Mouse (Mus musculus): ENCODE measurements around the gene Gm10722. TPM values are rescaled to one million over a fixed set of nuclear protein-coding genes. Genes with fewer than 3 reads are reported as not detected.
"Not testable (repeated sequence)": the region's sequence is repeated elsewhere in the genome, so short reads cannot be mapped to it uniquely, and the experiment has no call there.

Gm10722 gene
- not detected in 2 replicates for polyA plus RNA-seq (2014; fragmentation: Nextera tagmentation; extraction: Ambion mirVana)

DNA sequence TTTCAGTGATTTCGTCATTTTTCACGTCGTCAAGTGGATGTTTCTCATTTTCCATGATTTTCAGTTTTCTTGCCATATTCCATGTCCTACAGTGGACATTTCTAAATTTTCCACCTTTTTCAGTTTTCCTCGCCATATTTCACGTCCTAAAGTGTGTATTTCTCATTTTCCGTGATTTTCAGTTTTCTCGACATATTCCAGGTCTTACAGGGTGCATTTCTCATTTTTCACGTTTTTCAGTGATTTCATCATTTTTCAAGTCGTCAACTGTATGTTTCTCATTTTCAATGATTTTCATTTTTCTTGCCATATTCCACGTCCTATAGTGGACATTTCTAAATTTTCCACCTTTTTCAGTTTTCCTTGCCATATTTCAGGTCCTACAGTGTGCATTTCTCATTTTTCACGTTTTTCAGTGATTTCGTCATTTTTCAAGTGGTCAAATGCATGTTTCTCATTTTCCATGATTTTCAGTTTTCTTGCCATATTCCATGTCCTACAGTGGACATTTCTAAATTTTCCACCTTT is at the start of gene Gm10722:
Gene Gm10722, plus strand, starts transcription at position 478 of the 528 bp plus-strand sequence.
- not testable (repeated sequence) for ATAC-seq (replicated peaks; ENCODE audit: low FRiP score, low TSS enrichment, low read depth); H3K36me3 ChIP-seq (ENCODE audit: control insufficient read depth, insufficient read depth, low read length); H3K4me3 ChIP-seq (ENCODE audit: low read depth, low read length); H3K4me2 ChIP-seq (ENCODE audit: low read length); H3K4me1 ChIP-seq (replicated peaks; ENCODE audit: control insufficient read depth, insufficient read depth, low read length); H3K27ac ChIP-seq (ENCODE audit: low read depth); H3K9me3 ChIP-seq (ENCODE audit: control insufficient read depth, low read length); H3K27me3 ChIP-seq (replicated peaks; ENCODE audit: control insufficient read depth, insufficient read depth, low read length); H3K9ac ChIP-seq (ENCODE audit: low read length)
- DNase-seq (ENCODE audit: low spot score): peak; percentile 49
- WGBS: 68% methylated on average over 12 of the region's 12 CpGs

DNA sequence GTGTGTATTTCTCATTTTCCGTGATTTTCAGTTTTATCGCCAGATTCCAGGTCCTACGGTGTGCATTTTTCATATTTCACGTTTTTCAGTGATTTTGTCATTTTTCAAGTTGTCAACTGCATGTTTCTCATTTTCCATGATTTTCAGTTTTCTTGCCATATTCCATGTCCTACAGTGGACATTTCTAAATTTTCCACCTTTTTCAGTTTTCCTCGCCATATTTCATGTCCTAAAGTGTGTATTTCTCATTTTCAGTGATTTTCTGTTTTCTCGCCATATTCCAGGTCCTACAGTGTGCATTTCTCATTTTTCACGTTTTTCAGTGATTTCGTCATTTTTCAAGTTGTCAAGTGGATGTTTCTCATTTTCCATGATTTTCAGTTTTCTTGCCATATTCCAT is 284 bp downstream of the Gm10722 start:
- H3K4me2 ChIP-seq (ENCODE audit: low read length); H3K27me3 ChIP-seq (replicated peaks; ENCODE audit: control insufficient read depth, insufficient read depth, low read length); H3K4me1 ChIP-seq (replicated peaks; ENCODE audit: control insufficient read depth, insufficient read depth, low read length); H3K4me3 ChIP-seq (ENCODE audit: low read depth, low read length); DNase-seq (ENCODE audit: low spot score); H3K36me3 ChIP-seq (ENCODE audit: control insufficient read depth, insufficient read depth, low read length); H3K27ac ChIP-seq (ENCODE audit: low read depth); H3K9ac ChIP-seq (ENCODE audit: low read length); H3K9me3 ChIP-seq (ENCODE audit: control insufficient read depth, low read length); ATAC-seq (replicated peaks; ENCODE audit: low FRiP score, low TSS enrichment, low read depth): not testable (repeated sequence)
- 64% methylated on average over 8 of the region's 8 CpGs for WGBS

DNA sequence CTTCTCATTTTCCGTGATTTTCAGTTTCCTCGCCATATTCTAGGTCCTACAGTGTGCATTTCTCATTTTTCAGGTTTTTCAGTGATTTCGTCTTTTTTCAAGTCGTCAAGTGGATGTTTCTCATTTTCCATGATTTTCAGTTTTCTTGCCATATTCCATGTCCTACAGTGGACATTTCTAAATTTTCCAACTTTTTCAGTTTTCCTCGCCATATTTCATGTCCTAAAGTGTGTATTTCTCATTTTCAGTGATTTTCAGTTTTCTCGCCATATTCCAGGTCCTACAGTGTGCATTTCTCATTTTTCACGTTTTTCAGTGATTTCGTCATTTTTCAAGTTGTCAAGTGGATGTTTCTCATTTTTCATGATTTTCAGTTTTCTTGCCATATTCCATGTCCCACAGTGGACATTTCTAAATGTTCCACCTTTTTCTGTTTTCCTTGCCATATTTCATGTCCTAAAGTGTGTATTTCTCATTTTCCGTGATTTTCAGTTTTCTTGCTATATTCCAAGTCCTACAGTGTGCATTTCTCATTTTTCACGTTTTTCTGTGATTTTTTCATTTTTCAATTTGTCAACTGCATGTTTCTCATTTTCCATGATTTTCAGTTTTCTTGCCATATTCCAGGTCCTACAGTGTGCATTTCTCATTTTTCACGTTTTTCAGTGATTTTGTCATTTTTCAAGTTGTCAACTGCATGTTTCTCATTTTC is 1.4 kb downstream of the Gm10722 start:
- H3K4me3 ChIP-seq (ENCODE audit: low read depth, low read length); H3K27me3 ChIP-seq (replicated peaks; ENCODE audit: control insufficient read depth, insufficient read depth, low read length); H3K36me3 ChIP-seq (ENCODE audit: control insufficient read depth, insufficient read depth, low read length); H3K4me2 ChIP-seq (ENCODE audit: low read length); H3K27ac ChIP-seq (ENCODE audit: low read depth); H3K9ac ChIP-seq (ENCODE audit: low read length); H3K4me1 ChIP-seq (replicated peaks; ENCODE audit: control insufficient read depth, insufficient read depth, low read length); H3K9me3 ChIP-seq (ENCODE audit: control insufficient read depth, low read length): not testable (repeated sequence)
- peak; percentile 32 for DNase-seq (ENCODE audit: low spot score)
- 53% methylated on average over 8 of the region's 11 CpGs for WGBS
- peak; percentile 89 for ATAC-seq (replicated peaks; ENCODE audit: low FRiP score, low TSS enrichment, low read depth)

DNA sequence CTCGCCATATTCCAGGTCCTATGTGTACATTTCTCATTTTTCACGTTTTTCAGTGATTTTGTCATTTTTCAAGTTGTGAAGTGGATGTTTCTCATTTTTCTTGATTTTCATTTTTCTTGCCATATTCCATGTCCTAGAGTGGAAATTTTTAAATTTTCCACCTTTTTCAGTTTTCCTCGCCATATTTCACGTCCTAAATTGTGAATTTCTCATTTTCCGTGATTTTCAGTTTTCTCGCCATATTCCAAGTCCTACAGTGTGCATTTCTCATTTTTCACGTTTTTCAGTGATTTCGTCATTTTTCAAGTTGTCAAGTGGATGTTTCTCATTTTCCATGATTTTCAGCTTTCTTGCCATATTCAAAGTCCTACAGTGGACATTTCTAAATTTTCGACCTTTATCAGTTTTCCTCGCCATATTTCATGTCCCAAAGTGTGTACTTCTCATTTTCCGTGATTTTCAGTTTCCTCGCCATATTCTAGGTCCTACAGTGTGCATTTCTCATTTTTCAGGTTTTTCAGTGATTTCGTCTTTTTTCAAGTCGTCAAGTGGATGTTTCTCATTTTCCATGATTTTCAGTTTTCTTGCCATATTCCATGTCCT is 2.2 kb downstream of the Gm10722 start, which contains the start of gene Gm11168:
Gene Gm11168, plus strand, starts transcription at position 553 of the 603 bp plus-strand sequence.
- 66% methylated on average over 5 of the region's 14 CpGs for WGBS
- H3K4me1 ChIP-seq (replicated peaks; ENCODE audit: control insufficient read depth, insufficient read depth, low read length); H3K9me3 ChIP-seq (ENCODE audit: control insufficient read depth, low read length); H3K4me2 ChIP-seq (ENCODE audit: low read length); H3K27me3 ChIP-seq (replicated peaks; ENCODE audit: control insufficient read depth, insufficient read depth, low read length); H3K27ac ChIP-seq (ENCODE audit: low read depth); H3K9ac ChIP-seq (ENCODE audit: low read length); DNase-seq (ENCODE audit: low spot score); H3K4me3 ChIP-seq (ENCODE audit: low read depth, low read length); H3K36me3 ChIP-seq (ENCODE audit: control insufficient read depth, insufficient read depth, low read length); ATAC-seq (replicated peaks; ENCODE audit: low FRiP score, low TSS enrichment, low read depth): not testable (repeated sequence)

DNA sequence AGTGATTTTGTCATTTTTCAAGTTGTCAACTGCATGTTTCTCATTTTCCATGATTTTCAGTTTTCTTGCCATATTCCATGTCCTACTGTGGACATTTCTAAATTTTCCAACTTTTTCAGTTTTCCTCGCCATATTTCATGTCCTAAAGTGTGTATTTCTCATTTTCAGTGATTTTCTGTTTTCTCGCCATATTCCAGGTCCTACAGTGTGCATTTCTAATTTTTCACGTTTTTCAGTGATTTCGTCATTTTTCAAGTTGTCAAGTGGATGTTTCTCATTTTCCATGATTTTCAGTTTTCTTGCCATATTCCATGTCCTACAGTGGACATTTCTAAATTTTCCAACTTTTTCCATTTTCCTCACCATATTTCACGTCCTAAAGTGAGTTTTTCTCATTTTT is 5.5 kb downstream of the Gm10722 start:
- DNase-seq (ENCODE audit: low spot score); H3K9ac ChIP-seq (ENCODE audit: low read length); ATAC-seq (replicated peaks; ENCODE audit: low FRiP score, low TSS enrichment, low read depth); H3K36me3 ChIP-seq (ENCODE audit: control insufficient read depth, insufficient read depth, low read length); H3K4me1 ChIP-seq (replicated peaks; ENCODE audit: control insufficient read depth, insufficient read depth, low read length); H3K27me3 ChIP-seq (replicated peaks; ENCODE audit: control insufficient read depth, insufficient read depth, low read length); H3K4me2 ChIP-seq (ENCODE audit: low read length); H3K4me3 ChIP-seq (ENCODE audit: low read depth, low read length); H3K27ac ChIP-seq (ENCODE audit: low read depth); H3K9me3 ChIP-seq (ENCODE audit: control insufficient read depth, low read length): not testable (repeated sequence)
- 74% methylated on average over 1 of the region's 5 CpGs for WGBS

DNA sequence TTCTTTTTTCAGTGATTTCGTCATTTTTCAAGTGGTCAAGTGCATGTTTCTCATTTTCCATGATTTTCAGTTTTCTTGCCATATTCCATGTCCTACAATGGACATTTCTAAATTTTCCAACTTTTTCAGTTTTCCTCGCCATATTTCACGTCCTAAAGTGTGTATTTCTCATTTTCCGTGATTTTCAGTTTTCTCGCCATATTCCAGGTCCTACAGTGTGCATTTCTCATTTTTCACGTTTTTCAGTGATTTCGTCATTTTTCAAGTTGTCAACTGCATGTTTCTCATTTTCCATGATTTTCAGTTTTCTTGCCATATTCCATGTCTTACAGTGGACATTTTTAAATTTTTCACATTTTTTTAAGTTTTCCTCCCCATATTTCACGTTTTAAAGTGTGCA is 5.9 kb downstream of the Gm10722 start:
- DNase-seq (ENCODE audit: low spot score); H3K4me1 ChIP-seq (replicated peaks; ENCODE audit: control insufficient read depth, insufficient read depth, low read length); H3K9me3 ChIP-seq (ENCODE audit: control insufficient read depth, low read length); H3K4me2 ChIP-seq (ENCODE audit: low read length); H3K9ac ChIP-seq (ENCODE audit: low read length); H3K27me3 ChIP-seq (replicated peaks; ENCODE audit: control insufficient read depth, insufficient read depth, low read length); H3K4me3 ChIP-seq (ENCODE audit: low read depth, low read length); H3K27ac ChIP-seq (ENCODE audit: low read depth); H3K36me3 ChIP-seq (ENCODE audit: control insufficient read depth, insufficient read depth, low read length): not testable (repeated sequence)
- WGBS: 70% methylated on average over 8 of the region's 8 CpGs
- ATAC-seq (replicated peaks; ENCODE audit: low FRiP score, low TSS enrichment, low read depth): peak; percentile 79

DNA sequence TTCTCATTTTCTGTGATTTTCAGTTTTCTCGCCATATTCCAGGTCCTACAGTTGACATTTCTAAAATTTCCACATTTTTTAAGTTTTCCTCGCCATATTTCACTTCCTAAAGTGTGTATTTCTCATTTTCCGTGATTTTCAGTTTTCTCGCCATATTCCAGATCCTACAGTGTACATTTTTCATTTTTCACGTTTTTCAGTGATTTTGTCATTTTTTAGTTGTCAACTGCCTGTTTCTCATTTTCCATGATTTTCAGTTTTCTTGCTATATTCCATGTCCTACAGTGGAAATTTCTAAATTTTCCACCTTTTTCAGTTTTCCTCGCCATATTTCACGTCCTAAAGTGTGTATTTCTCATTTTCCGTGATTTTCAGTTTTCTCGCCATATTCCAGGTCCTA is 6.5 kb downstream of the Gm10722 start:
- not testable (repeated sequence) for H3K27ac ChIP-seq (ENCODE audit: low read depth); H3K4me2 ChIP-seq (ENCODE audit: low read length); H3K9me3 ChIP-seq (ENCODE audit: control insufficient read depth, low read length); H3K27me3 ChIP-seq (replicated peaks; ENCODE audit: control insufficient read depth, insufficient read depth, low read length); H3K36me3 ChIP-seq (ENCODE audit: control insufficient read depth, insufficient read depth, low read length); H3K4me1 ChIP-seq (replicated peaks; ENCODE audit: control insufficient read depth, insufficient read depth, low read length); H3K4me3 ChIP-seq (ENCODE audit: low read depth, low read length); H3K9ac ChIP-seq (ENCODE audit: low read length)
- DNase-seq (ENCODE audit: low spot score): peak; percentile 23
- 0 out of 2 replicates have a peak, but pooled peaks have one; percentile 46 for ATAC-seq (replicated peaks; ENCODE audit: low FRiP score, low TSS enrichment, low read depth)
- WGBS: 79% methylated on average over 6 of the region's 9 CpGs

DNA sequence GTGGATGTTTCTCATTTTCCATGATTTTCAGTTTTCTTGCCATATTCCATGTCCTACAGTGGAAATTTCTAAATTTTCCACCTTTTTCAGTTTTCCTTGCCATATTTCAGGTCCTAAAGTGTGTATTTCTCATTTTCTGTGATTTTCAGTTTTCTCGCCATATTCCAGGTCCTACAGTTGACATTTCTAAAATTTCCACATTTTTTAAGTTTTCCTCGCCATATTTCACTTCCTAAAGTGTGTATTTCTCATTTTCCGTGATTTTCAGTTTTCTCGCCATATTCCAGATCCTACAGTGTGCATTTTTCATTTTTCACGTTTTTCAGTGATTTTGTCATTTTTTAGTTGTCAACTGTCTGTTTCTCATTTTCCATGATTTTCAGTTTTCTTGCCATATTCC is 8.6 kb downstream of the Gm10722 start:
- H3K27ac ChIP-seq (ENCODE audit: low read depth); ATAC-seq (replicated peaks; ENCODE audit: low FRiP score, low TSS enrichment, low read depth); H3K9me3 ChIP-seq (ENCODE audit: control insufficient read depth, low read length); H3K36me3 ChIP-seq (ENCODE audit: control insufficient read depth, insufficient read depth, low read length); H3K9ac ChIP-seq (ENCODE audit: low read length); H3K4me1 ChIP-seq (replicated peaks; ENCODE audit: control insufficient read depth, insufficient read depth, low read length); H3K4me3 ChIP-seq (ENCODE audit: low read depth, low read length); H3K4me2 ChIP-seq (ENCODE audit: low read length); H3K27me3 ChIP-seq (replicated peaks; ENCODE audit: control insufficient read depth, insufficient read depth, low read length); DNase-seq (ENCODE audit: low spot score): not testable (repeated sequence)
- no CpG with 5 or more reads among the region's 5 CpGs for WGBS

Data from intestine, embryonic 14.5 days (tissue).